Mouse (Mus musculus): ENCODE measurements at regions not wholly inside any gene's neighbourhood (a gene's known extent, or its start where the extent isn't known, plus 50 kb on each side); places are given as distances from the start of the nearest gene placed in this dataset.

- Histone ChIP-seq H3K27ac (ENCODE audit: low read depth, low read length) (no peak overlapping the region), H3K9ac (ENCODE audit: low read depth, low read length) (no peak overlapping the region), H3K9me3 (ENCODE audit: control insufficient read depth, low read length) (no peaks in the 10 kb centered on the region), H3K4me1 (ENCODE audit: control insufficient read depth, insufficient read depth, low read length) (peaks cover 10% of the 10 kb centered on the region), H3K36me3 (ENCODE audit: control insufficient read depth, insufficient read depth, low read length) (no peaks in the 10 kb centered on the region), H3K4me2 (replicated peaks; ENCODE audit: low read depth, low read length) (no peak overlapping the region), H3K27me3 (ENCODE audit: control insufficient read depth, insufficient read depth, low read length) (no peaks in the 10 kb centered on the region), H3K4me3 (ENCODE audit: low read length) (no peak overlapping the region)
- 64% methylated on average over 9 of the region's 9 CpGs for WGBS
- no peak for ATAC-seq (ENCODE audit: low FRiP score, low TSS enrichment)
These were observed 63.1 kb upstream of the Dhx40 start for GRCm38 (mm10) chr11:86870486-86871165.

DNA sequence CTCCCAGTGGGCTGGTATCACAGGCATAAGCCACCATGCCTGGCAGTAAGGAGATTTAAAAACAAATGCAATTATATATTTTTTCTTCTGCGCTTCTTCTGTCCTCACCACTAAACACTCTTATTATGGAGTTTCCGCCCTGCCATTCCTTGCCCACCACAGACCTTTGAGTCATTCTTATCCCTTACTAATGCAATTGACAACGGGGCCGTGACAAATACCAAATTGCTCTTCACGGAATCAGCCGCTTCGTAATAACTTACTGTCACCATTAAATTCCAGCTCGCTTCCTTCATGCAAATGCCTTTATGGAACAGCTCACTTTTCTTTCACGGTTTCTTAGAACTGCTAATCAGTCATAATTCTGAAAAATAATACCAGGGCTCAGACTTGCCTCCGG, 59.4 kb upstream of the Dhx40 start:
- 73% methylated on average over 10 of the region's 10 CpGs for WGBS
- Histone ChIP-seq H3K4me2 (replicated peaks; ENCODE audit: low read depth, low read length) (no peak overlapping the region), H3K4me3 (ENCODE audit: low read length) (no peak overlapping the region), H3K9ac (ENCODE audit: low read depth, low read length) (no peak overlapping the region), H3K27me3 (ENCODE audit: control insufficient read depth, insufficient read depth, low read length) (no peaks in the 10 kb centered on the region), H3K36me3 (ENCODE audit: control insufficient read depth, insufficient read depth, low read length) (no peaks in the 10 kb centered on the region), H3K27ac (ENCODE audit: low read depth, low read length) (no peak overlapping the region), H3K4me1 (ENCODE audit: control insufficient read depth, insufficient read depth, low read length) (0 out of 2 replicates have a peak, but pooled peaks cover 5% of the 10 kb centered on the region), H3K9me3 (ENCODE audit: control insufficient read depth, low read length) (no peaks in the 10 kb centered on the region)
- ATAC-seq (ENCODE audit: low FRiP score, low TSS enrichment), result no peak

DNA sequence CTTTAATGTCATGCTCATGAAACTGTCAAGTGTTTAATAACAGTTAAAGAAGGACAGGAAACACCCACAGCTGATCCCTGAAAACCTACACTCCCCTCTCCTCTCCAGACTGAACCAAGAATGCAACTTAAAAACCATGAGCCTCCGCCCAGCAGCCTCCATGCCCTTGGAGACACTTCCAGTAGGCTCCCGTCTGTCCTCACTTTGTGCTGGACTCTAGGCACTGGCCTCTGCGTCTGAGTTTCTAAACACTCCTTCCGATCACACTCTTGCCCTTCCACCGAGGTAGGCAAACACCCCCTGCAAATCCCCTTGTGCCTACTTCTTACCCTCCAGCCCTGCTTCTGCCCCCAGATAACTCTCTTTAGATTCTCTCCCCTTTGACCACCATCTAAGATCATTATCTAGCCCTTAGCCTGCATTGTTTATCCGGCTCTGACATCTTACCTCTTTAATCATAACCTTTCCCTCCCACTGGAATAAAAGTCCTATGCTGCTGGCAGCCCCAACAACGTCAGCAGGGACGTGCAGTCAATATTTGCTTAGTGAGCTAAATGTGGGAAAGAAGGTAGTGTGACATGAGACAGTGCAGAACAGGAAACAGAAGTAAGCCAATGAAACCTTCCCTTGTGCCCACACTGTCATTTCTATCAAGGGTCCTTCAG, 52.5 kb upstream of the Dhx40 start:
- Histone ChIP-seq H3K4me2 (replicated peaks; ENCODE audit: low read depth, low read length) (no peak overlapping the region), H3K9me3 (ENCODE audit: control insufficient read depth, low read length) (no peaks in the 10 kb centered on the region; the same call in 1 of the 2 replicates), H3K4me1 (ENCODE audit: control insufficient read depth, insufficient read depth, low read length) (no peaks in the 10 kb centered on the region), H3K36me3 (ENCODE audit: control insufficient read depth, insufficient read depth, low read length) (no peaks in the 10 kb centered on the region), H3K4me3 (ENCODE audit: low read length) (no peak overlapping the region), H3K27ac (ENCODE audit: low read depth, low read length) (no peak overlapping the region), H3K9ac (ENCODE audit: low read depth, low read length) (no peak overlapping the region), H3K27me3 (ENCODE audit: control insufficient read depth, insufficient read depth, low read length) (no peaks in the 10 kb centered on the region)
- WGBS, result 53% methylated on average over 8 of the region's 8 CpGs
- no peak for ATAC-seq (ENCODE audit: low FRiP score, low TSS enrichment)

GRCm38 (mm10) chr11:86859236-86859817, 51.8 kb upstream of the Dhx40 start:
- no peak for ATAC-seq (ENCODE audit: low FRiP score, low TSS enrichment)
- no peak overlapping the region for H3K9ac ChIP-seq (ENCODE audit: low read depth, low read length)
- H3K27me3 ChIP-seq (ENCODE audit: control insufficient read depth, insufficient read depth, low read length), result no peaks in the 10 kb centered on the region
- WGBS, result 86% methylated on average over 9 of the region's 9 CpGs
- H3K4me1 ChIP-seq (ENCODE audit: control insufficient read depth, insufficient read depth, low read length), result no peaks in the 10 kb centered on the region
- H3K4me2 ChIP-seq (replicated peaks; ENCODE audit: low read depth, low read length), result no peak overlapping the region
- no peaks in the 10 kb centered on the region; the same call in 1 of the 2 replicates for H3K9me3 ChIP-seq (ENCODE audit: control insufficient read depth, low read length)
- H3K36me3 ChIP-seq (ENCODE audit: control insufficient read depth, insufficient read depth, low read length), result no peaks in the 10 kb centered on the region
- H3K4me3 ChIP-seq (ENCODE audit: low read length), result no peak overlapping the region
- no peak overlapping the region for H3K27ac ChIP-seq (ENCODE audit: low read depth, low read length)

- H3K4me2 ChIP-seq (replicated peaks; ENCODE audit: low read depth, low read length), result no peak overlapping the region
- WGBS, result 91% methylated on average over 3 of the region's 3 CpGs
- no peaks in the 10 kb centered on the region for H3K4me1 ChIP-seq (ENCODE audit: control insufficient read depth, insufficient read depth, low read length)
- H3K36me3 ChIP-seq (ENCODE audit: control insufficient read depth, insufficient read depth, low read length), result no peaks in the 10 kb centered on the region
- H3K9ac ChIP-seq (ENCODE audit: low read depth, low read length), result no peak overlapping the region; the same call in 1 of the 2 replicates
- no peak overlapping the region for H3K27ac ChIP-seq (ENCODE audit: low read depth, low read length)
- H3K9me3 ChIP-seq (ENCODE audit: control insufficient read depth, low read length), result no peaks in the 10 kb centered on the region; the same call in 1 of the 2 replicates
- H3K4me3 ChIP-seq (ENCODE audit: low read length), result no peak overlapping the region
- ATAC-seq (ENCODE audit: low FRiP score, low TSS enrichment), result no peak
- H3K27me3 ChIP-seq (ENCODE audit: control insufficient read depth, insufficient read depth, low read length), result no peaks in the 10 kb centered on the region
These were observed 50.7 kb upstream of the Dhx40 start for GRCm38 (mm10) chr11:86858211-86858610.

Data from kidney, embryonic 14.5 days (tissue).